Mouse (Mus musculus) cerebral cortex, adult 2 months (tissue): ENCODE data around the gene Allc.

Experiments used
- WGBS: fragments of 180-500 bp; shearing (Covaris S2); methylation state at CpG from one replicate; pipeline ENCODE4 v1.1.7; 2018; 5-methylcytosine and 5-hydroxymethylcytosine counted together

Allc gene

DNA sequence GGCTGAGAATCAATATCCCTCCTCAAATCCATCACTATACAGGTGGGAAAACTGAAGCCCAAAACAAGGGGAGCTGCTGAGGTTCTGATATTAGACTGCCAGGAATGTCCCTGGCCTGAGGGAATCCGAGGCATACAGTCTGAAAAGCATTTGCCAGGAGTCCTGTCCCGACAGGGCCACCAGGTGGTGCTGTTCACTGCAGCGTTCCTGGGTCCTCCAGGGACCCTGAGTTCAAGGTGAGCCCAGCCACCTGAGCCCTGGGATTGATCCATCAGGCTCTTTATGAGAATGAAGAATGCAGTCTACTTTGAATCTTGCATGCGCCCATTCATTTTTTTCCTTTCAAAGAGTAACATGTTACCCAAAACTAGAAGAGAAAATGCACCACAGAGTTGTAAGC is 3.2 kb downstream of the Allc start:
- WGBS, result 47% methylated on average over 4 of the region's 4 CpGs

- 59% methylated on average over 3 of the region's 3 CpGs for WGBS
Observed at GRCm38 (mm10) chr12:28578147-28578546, 4.2 kb downstream of the Allc start.

- WGBS, result 46% methylated on average over 6 of the region's 6 CpGs
Observed at GRCm38 (mm10) chr12:28575366-28576070, 6.8 kb downstream of the Allc start.

DNA sequence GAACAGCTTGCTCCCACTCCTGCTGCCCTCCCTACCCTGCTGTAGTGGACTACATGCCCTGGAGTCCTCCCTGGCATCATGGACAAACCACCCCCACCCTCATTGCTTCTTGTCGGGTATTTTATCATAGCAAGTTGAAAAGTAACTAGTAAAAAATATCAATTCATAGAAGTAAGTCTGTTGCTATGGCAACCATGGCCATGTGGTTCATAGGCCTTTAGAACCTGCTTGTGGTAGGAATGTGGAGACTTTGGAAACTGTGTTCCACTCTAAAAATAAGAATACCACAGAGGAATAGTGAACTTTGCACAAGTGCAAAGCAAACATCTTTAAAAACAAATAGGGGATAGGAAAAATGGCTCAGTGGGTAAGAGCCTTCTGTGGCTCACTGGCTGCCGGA is 10.1 kb downstream of the Allc start:
- WGBS, result 70% methylated on average over 2 of the region's 2 CpGs

DNA sequence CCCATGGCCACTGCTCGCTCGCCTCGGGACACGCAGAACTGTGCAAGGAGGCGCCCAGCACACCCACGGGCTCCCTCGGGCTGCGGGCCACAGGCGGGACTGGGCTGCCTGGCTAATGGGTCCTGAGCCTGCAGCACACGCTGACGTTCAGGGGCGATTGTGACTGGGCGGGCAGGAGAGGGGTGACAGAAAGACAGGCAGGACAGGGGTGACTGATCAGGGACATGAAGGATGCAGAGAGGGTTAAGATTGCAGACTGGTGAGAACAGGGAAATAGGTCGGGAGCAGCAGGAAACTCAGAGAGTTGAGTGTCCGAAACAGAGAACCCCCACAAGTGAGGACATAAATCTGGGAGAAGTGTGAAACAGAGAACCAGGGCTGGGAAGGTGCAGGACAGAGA is 30.0 kb downstream of the Allc start, which contains the start of gene Dcdc2c:
Gene Dcdc2c (minus strand): TSS at position 101 of the 400 bp plus-strand sequence.
- 78% methylated on average over 15 of the region's 15 CpGs for whole genome bisulfite sequencing

DNA sequence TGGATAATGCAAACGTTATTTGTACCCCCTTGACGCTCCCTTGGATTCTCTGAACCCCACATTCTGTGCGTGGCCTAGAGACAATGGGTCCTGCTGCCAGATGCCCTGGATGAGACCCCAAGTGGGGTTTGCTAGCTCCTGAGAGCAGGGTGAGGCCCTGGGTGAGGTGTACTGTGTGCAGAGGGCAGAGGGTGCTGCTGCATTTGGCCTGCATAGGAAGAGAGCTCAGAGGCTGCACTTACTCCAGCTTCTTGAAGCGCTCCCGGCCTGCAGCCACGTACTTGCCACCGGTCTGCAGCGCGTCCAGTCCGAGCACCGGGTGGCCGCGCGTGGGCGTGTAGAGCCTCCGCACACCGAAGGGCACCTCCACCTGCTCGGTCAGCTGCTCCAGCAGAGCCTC is 30.5 kb downstream of the Allc start:
- WGBS, result 78% methylated on average over 18 of the region's 18 CpGs

DNA sequence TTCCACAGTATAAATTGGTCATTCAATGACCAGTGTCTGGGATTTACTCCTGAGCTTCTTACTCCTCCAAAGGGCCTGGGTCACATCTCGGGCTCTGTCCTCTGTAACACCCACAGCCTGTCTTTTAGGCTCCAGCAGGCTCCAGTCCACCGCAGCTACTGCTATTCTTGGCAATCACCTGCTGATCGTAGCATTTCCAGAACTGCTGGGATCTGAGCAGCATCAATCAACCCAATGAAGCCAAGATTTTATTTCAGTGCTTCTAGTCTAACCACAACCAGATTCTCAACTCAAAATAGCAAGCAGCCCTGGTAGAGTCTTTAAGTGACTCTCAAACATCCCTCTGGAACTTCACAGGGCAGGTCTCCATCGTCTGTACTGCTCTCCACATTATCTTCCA is 33.4 kb downstream of the Allc start:
- WGBS, result 46% methylated on average over 4 of the region's 4 CpGs

DNA sequence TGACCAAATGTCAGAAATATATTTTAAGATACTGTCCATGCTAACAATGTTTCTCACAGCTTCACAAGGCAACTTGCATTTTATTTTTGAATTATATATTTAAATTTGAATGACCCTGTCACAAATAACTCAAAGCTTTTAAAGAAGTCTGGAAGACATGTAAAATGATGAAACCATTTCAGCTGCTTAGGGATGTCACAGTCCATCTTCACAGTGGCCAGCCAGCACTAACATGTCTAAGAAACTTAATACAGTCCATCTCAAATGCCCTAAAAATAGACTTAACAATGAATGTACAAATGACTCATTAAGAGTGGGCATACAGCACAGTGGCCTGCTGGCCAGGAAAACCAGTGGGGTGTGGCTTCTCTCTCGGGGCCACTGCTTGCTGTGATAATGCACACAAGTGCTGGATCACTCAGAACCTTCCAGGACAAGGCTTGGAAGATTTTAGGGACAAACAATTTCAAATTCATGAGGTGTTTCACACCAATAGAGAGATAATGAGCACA is 68.0 kb downstream of the Allc start:
- 41% methylated on average over 1 of the region's 1 CpGs for WGBS

DNA sequence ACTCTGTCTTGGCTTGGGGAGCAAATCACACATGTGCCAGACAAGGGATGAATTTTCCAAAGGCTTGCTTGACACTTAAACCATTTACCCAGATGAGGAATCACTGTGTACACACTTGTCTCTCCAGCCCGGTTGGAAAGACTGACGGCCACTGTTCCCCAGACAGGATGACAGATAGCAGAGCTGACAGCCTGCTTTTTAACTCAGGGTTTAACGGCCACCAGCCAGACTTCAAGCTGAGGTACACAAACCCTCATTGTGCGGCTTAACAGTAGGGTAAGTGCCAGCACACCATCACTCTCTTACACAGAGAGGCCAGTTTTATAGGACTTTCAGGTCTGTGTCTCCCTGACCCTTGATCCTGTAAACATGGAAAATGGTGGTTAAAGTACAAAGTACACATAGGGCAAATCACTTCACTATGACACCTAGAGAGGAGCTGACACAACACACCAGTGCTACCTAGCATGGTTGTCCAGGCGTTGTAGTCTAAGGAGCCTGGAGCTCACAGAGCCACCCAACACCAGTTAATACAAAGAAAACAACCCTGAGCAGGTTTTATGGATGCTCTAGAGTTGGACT is 72.5 kb downstream of the Allc start:
- WGBS, result 74% methylated on average over 5 of the region's 5 CpGs
